Mouse (Mus musculus) E14TG2a.4 (cell line): ENCODE results near the gene Hectd4.

Experiments used
- H3K27me3 ChIP-seq: 2 replicates; pipeline ENCODE4 v1.6.1; 2014; ENCODE audit warnings: low read length, control low read depth; ENCODE audit not compliant: insufficient read depth
- H3K36me3 ChIP-seq: 2 replicates; pipeline ENCODE4 v1.6.1; 2014; ENCODE audit warnings: low read length, control low read depth; ENCODE audit not compliant: insufficient read depth
- H3K4me1 ChIP-seq: replicated peaks from 2 replicates; pipeline ENCODE4 v1.6.1; 2014; ENCODE audit warnings: low read depth, low read length, control low read depth
- H3K4me3 ChIP-seq: replicated peaks from 2 replicates; pipeline ENCODE4 v1.5.1; 2014; ENCODE audit warnings: mild to moderate bottlenecking, low read length
- H3K9me3 ChIP-seq: 2 replicates; pipeline ENCODE4 v1.6.1; 2014; ENCODE audit warnings: low read length, control low read depth
- CTCF ChIP-seq: conservative IDR thresholded peaks from 2 replicates; pipeline ENCODE4 v1.5.1; 2014; ENCODE audit warnings: low read length
- NANOG ChIP-seq: IDR thresholded peaks from 2 replicates; pipeline ENCODE4 v1.6.1; 2014; ENCODE audit warnings: borderline replicate concordance, low read length, mixed read lengths
- POU5F1 ChIP-seq: IDR thresholded peaks from 2 replicates; pipeline ENCODE4 v1.6.1; 2014; ENCODE audit warnings: low read length, borderline replicate concordance

Gene Hectd4

DNA sequence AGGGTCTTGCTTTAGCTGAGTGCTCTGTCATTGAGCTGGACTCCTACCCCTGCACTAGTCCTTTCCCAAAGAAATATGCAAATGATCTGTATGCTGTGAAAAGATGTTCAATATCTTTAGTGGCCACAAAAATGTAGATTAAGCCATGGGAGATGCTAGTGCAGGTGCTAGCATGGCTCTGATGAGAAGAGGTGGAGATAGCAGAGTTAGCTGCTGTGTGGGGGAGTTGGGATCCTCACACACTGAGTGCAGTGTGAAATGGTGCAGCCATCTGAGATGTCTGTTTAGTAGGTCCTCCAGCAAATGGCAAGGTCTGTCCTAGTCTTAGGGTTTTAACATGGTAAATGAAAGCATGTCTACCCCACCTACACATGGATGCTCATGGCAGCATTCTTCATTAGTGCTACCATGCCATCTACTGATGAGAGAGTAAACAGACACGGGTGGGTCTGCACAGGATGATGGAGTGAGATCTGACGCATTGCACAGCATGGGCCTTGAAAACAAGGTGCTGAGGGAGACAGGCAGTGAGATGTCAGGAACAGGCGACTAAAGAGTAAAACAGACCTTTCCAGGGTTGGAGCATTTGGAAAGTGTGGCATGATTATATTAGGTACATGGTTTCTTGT lies 28.9 kb downstream of the Hectd4 start:
- Histone ChIP-seq H3K36me3 (peaks cover 5% of the 10 kb centered on the region), H3K4me3 (no peak overlapping the region), H3K9me3 (no peaks in the 10 kb centered on the region), H3K27me3 (no peaks in the 10 kb centered on the region), H3K4me1 (0 out of 2 replicates have a peak, but pooled peaks cover 4% of the 10 kb centered on the region)
- TF ChIP-seq POU5F1 (no peak), NANOG (no peak), CTCF (no peak)

DNA sequence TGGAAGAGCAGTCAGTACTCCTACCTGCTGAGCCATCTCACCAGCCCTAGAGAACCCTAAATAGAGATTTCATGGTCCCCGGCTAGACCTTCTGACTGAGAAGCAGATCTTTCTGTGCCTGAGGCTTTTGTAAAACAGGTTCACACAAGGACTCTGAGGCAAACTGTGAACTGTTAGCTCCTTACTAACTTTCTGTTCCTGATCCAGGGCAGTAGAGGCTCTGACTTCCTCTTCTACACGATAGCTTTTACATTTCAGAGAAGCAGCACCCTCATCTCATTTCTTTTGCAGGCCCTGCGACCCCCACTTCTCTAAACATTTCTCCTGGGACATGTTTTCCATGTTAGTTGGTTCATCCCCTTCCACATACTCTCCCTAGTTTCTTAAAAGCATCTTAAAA lies 29.7 kb downstream of the Hectd4 start:
- no peaks in the 10 kb centered on the region for H3K9me3 ChIP-seq
- TF ChIP-seq NANOG (no peak), POU5F1 (no peak), CTCF (no peak)
- peaks cover 13% of the 10 kb centered on the region for H3K36me3 ChIP-seq
- no peaks in the 10 kb centered on the region for H3K27me3 ChIP-seq
- no peak overlapping the region for H3K4me3 ChIP-seq
- H3K4me1 ChIP-seq = 0 out of 2 replicates have a peak, but pooled peaks cover 4% of the 10 kb centered on the region

DNA sequence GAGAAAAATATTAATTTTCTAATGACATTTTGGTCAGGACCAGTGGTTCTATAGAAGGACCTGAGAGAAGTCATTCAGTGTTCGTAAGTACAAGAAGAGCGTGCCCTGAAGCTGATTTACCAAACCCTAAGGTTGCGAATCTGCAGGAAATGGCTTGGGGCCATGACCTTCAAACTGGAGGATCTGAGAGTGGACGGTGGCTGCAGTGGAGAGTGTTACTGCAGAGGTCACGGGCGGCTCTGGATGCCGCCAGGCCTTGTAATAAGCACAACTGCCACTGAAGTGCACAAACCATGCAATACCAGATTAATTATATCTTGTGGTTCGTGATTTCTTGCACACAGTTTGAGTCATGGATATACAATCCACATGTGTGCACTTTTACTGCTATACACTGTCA lies 31.8 kb downstream of the Hectd4 start:
- H3K36me3 ChIP-seq = peaks cover 31% of the 10 kb centered on the region
- no peaks in the 10 kb centered on the region for H3K9me3 ChIP-seq
- H3K4me1 ChIP-seq = no peaks in the 10 kb centered on the region
- TF ChIP-seq POU5F1 = no peak
- no peak for TF ChIP-seq NANOG
- TF ChIP-seq CTCF = no peak
- H3K27me3 ChIP-seq = no peaks in the 10 kb centered on the region
- no peak overlapping the region for H3K4me3 ChIP-seq

DNA sequence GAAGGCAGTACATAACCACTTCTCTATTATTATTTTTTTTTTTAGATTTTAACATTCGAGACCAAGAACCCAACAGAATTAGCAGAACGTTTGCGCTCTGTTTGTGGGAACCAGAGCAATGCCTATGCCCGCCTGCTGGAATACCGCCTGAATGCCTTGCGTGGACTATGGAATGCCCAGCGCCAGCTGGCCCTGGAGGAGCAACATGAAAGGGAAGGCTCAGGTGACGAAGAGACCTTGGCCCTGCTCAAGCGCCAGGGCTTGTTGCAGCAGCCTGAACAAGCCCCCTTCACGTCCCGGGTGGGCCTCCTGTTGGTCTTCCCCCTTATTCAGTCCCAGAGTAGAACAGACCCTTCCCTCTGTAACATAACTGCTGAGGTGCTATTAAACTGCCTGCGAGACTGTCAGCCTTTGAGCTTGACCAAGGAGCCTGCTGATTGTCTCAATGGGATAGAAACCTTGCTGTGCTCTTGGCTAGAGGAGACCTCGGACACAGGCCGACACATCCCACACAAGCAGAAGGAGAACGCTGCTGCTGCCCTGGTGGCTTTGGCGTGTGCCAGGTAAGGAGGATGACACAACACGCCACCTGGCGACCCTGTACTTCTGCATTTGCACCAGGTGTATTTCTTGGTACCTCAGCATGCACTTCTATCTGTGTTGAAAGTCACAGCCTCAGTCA lies 33.9 kb downstream of the Hectd4 start:
- Histone ChIP-seq H3K9me3 (no peaks in the 10 kb centered on the region), H3K27me3 (no peaks in the 10 kb centered on the region), H3K4me3 (no peak overlapping the region), H3K36me3 (peaks cover 49% of the 10 kb centered on the region), H3K4me1 (no peaks in the 10 kb centered on the region; the same call in 1 of the 2 replicates)
- TF ChIP-seq POU5F1 (no peak), NANOG (no peak), CTCF (no peak)

DNA sequence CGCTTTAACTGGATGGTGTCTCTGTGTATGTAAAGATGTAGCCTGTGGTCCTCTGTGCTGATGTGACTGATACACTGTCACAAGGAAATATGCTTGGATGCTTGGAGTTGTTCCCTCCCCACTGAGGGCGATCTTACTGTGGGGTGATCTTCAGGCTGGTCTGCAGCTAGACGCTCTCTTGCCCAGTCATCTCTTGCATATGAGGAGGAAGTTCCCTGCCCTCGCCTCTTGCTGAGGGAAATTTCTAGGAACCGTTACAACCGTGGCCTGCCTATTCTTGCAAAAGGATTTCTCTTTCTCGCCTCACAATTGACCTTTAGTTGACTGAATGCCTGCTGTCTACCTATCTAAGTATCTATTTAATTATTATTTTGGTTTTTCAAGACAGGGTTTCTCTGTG lies 35.0 kb downstream of the Hectd4 start:
- Histone ChIP-seq H3K9me3 (no peaks in the 10 kb centered on the region), H3K4me3 (no peak overlapping the region), H3K27me3 (no peaks in the 10 kb centered on the region), H3K4me1 (no peaks in the 10 kb centered on the region; the same call in 1 of the 2 replicates), H3K36me3 (peaks cover 56% of the 10 kb centered on the region)
- no peak for TF ChIP-seq POU5F1
- TF ChIP-seq CTCF = no peak
- TF ChIP-seq NANOG = no peak

DNA sequence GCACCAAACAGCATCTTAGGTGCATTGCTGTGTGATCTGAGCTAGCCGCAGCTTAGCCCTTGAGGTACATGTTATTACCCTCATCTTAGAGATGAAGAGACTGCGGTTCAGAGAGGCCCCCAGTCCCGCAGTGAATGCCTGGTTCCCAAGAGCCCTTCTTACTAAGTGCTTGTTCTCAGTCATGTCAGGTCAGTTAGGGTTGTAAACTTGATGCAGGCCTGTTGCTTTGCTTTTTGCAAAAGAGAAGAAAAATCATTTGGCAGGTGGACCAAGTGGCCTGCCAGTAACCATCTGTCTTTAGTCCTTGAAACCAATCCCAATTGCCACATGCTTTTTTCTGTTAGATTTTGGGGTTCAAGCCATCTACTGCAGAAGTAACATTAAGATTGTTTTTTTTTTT lies 41.8 kb downstream of the Hectd4 start:
- no peak overlapping the region for H3K4me3 ChIP-seq
- TF ChIP-seq NANOG = no peak
- TF ChIP-seq POU5F1 = no peak
- no peak for TF ChIP-seq CTCF
- H3K27me3 ChIP-seq = no peaks in the 10 kb centered on the region
- H3K4me1 ChIP-seq = peaks cover 8% of the 10 kb centered on the region
- no peaks in the 10 kb centered on the region for H3K9me3 ChIP-seq
- peaks cover 67% of the 10 kb centered on the region for H3K36me3 ChIP-seq

DNA sequence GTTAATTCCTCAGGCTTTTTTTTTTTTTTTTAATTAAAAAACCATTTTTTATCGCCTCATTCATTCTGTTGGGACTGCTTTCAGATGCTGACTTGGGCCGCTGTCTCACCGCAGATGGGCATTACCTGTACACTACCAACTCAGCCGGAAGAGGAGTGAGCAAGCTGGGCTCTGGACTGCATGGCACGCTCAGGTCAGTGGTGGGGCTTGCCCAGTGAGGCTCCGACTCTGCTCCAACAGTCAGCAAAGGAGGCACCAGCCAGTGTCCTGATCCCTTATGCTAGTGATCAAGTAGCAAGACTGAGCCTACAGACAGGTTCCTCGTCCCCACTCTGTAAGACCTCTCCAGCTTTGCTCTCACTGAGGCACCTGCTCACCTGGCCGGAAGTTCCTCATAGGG lies 42.4 kb downstream of the Hectd4 start:
- no peaks in the 10 kb centered on the region for H3K9me3 ChIP-seq
- TF ChIP-seq POU5F1 (no peak), NANOG (no peak), CTCF (no peak)
- H3K36me3 ChIP-seq = peaks cover 66% of the 10 kb centered on the region
- no peak overlapping the region for H3K4me3 ChIP-seq
- no peaks in the 10 kb centered on the region for H3K27me3 ChIP-seq
- H3K4me1 ChIP-seq = peaks cover 8% of the 10 kb centered on the region

DNA sequence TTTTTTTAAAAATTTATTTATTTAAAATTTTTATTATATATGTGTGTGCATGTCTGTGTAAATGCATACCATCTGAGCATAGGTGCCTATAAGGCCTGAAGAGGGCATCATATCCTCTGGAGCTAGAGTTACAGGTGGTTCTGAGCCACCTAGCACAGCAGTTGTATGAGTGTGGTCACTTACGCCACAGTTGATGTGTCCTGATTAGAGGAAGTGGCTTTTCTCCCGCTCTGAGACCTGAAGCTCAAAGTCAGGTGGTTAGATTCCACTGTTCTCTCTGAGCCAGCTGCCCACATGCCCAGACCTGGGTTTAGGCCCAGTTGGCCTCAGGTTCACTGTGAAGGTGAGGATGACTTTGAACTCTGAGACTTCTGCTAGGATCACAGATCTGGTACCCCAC lies 44.6 kb downstream of the Hectd4 start:
- Histone ChIP-seq H3K9me3 (no peaks in the 10 kb centered on the region), H3K4me3 (no peak overlapping the region), H3K4me1 (peaks cover 9% of the 10 kb centered on the region), H3K27me3 (no peaks in the 10 kb centered on the region), H3K36me3 (peaks cover 67% of the 10 kb centered on the region)
- TF ChIP-seq NANOG (no peak), POU5F1 (no peak), CTCF (no peak)
